ENCODE assay signal across 7 mouse cellular contexts in the genomic region with DNA sequence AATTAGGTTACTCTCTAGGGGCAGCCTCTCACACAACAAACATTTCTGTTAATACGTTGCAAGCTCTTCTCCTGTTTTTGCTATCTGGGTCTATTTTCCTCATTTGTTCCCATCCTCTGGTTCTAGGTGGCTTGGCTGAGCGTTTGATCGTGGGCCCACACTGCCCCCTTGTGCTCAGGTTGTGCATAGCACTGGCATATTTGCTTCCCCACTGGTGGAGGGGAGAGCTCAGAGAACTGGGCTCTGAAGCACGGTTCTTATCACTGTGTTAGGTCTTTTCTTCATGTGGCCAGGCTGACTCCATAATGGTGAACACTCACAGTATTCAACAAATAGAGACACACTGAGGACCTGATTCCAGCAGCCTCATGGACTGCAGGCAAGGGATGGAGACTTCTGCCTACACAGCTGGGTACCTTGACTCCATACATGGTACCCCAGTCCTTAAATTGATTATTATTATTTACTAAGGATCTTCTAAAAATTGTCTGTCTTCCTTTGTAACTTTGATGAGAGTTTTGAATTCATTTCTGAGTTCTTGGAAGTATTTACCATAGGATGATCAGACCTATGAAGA. TPM values are rescaled to one million over a fixed set of nuclear protein-coding genes. Genes with fewer than 3 reads are reported as not detected.
A peak's percentile ranks its signal among the peaks of the same experiment; 100 is the strongest.
DNase-seq lines count a peak whose midpoint lies in the region.

No protein-coding gene starts in this region.

- WGBS in limb, embryonic 10.5 days, result 7% methylated on average over 4 of the region's 4 CpGs

- DNase-seq in adrenal gland, adult 8-10 months, result peak; percentile 59
- peak; percentile 85 for DNase-seq in embryo, embryonic 10.5 days (ENCODE audit: low spot score)
- DNase-seq in gastrocnemius, postnatal 4 days (ENCODE audit: low spot score in 2 of 2), result peak; percentile 62 to 71
- peak; percentile 44 for DNase-seq in kidney, adult 11 months
- DNase-seq in limb, embryonic 10.5 days (ENCODE audit: low spot score), result peak; percentile 84
- peak; percentile 17 to 44 for DNase-seq in monocyte, adult 2 months (ENCODE audit: low read depth in 1 of 2, low spot score in 2 of 2)
- DNase-seq in spleen, postnatal 36 days (ENCODE audit: low spot score in 2 of 2), result peak; percentile 13 to 14

- H3K4me1 ChIP-seq in limb, embryonic 10.5 days, result no peaks in the 10 kb centered on the region

- H3K27me3 ChIP-seq in limb, embryonic 10.5 days (ENCODE audit: low read depth, poor library complexity, severe bottlenecking), result no peaks in the 10 kb centered on the region

- no peak overlapping the region for H3K27ac ChIP-seq in limb, embryonic 10.5 days

- H3K36me3 ChIP-seq in limb, embryonic 10.5 days, result no peaks in the 10 kb centered on the region

- H3K9me3 ChIP-seq in limb, embryonic 10.5 days (replicated peaks), result no peaks in the 10 kb centered on the region

- H3K4me3 ChIP-seq in limb, embryonic 10.5 days, result no peak overlapping the region

RNA-seq across cellular contexts. Expression of gene Lrrc55, which starts 49.6 kb away (rescaled TPM):
- 10 to 100 TPM; 14.3 to 30.9 (median 24.9) TPM for total RNA-seq in adrenal gland, adult 8-10 months (2022)
- total RNA-seq in gastrocnemius, postnatal 4 days (2021), result 1 to 10 TPM; 3.0 to 4.7 TPM
- polyA plus RNA-seq in limb, embryonic 10.5 days (2016; fragmentation: Nextera tagmentation; extraction: Ambion mirVana), result 0.19 and 0.31 TPM in 2 replicates

Comparison
In these comparisons a context has a peak if more than half of its experiments do, and no peak if none do; other contexts are left out.
1. DNase-seq: peak in every context shown above with its lines; median percentile 85 in embryo, embryonic 10.5 days; 84 in limb, embryonic 10.5 days; 66 in gastrocnemius, postnatal 4 days; 59 in adrenal gland, adult 8-10 months; 44 in kidney, adult 11 months; 30 in monocyte, adult 2 months; 14 in spleen, postnatal 36 days.